Mouse (Mus musculus) forelimb bud, embryonic 11.5 days (tissue): Measurements from ENCODE around the gene Magi1.
"Not testable (repeated sequence)": the region's sequence is repeated elsewhere in the genome, so short reads cannot be mapped to it uniquely, and the experiment has no call there.

Experiments
- DNase-seq: peaks from one replicate; pipeline ENCODE4 v3.0.0-alpha.2; 2012; ENCODE audit warnings: low read depth, low spot score

The Magi1 gene

DNA sequence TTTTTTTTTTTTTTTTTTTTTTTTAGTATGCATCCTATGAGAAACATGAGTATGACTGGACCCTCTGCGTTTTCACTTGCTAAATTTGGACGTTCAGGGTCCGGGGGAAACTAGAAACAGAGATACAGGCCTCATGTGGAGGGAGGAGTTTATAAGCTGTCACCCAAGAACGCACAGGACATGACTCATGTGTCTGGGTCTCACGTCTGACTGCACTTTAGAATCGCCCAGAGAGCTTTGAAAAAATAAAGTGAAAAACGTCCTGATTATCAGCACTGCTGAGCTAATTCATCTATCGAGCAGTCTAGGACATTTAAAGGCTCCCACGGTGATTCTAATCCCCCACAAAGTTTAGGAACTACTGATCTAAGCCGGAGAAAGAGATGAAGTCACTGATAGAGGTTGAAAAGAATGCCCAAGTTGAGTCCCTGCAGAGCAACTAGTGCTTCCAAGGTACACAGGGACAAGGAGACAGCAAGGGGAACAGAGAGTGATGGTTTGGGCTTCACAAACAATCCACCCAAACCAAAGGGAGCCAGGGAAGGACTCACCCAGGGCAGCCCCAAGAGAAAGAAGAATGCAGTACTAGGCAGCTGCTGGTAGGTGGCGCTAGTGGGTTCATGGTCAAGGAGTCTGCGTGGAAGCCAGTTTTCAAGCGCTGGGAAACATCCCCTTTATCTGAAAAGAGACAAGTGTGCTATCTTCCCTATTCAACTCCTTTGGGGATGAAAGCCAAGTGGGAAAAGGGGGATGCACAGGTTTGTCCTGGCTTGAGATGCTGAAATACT, 626.3 kb downstream of the Magi1 start:
- DNase-seq: peak; percentile 40

GRCm38 (mm10) chr6:93648581-93649230, 635.0 kb downstream of the Magi1 start:
- no peak for DNase-seq

- not testable (repeated sequence) for DNase-seq
Observed at GRCm38 (mm10) chr6:93629735-93630291, 653.9 kb downstream of the Magi1 start.

GRCm38 (mm10) chr6:93627200-93627599, 656.5 kb downstream of the Magi1 start:
- DNase-seq: no peak
